Mouse (Mus musculus): ENCODE measurements around the gene Lrrc2.

DNA sequence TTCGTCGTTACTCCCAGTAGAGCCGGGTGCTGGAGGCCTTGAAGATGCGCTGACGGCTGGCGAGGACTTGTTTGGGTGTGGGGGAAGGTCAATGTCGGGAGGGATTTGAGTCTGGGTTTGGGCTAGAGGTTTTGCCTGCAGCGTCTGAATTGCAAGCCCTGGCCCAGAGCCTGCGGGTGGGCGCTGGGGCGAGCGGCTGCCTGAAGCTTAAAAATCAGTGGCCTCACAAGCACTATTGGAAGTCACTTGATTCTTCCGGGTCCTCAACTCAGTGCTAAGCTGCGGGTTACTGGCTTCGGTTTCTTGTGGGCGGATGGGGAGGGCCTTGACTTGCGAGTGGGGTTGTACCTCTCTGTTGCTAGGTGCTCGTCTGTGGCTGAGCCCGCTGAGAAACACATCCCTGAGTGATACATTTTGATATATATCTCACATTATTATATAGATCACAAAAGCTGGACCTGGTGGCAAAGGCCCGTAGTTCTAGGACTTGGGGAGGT is 4.7 kb upstream of the Lrrc2 start:
- TF ChIP-seq CTCF (IDR thresholded peaks at IDR 0.05; ENCODE audit: low read depth, low read length) (no peak), POLR2A (IDR thresholded peaks at IDR 0.05; ENCODE audit: borderline replicate concordance, low read depth, low read length) (no peak)
